Mouse (Mus musculus) olfactory bulb, adult 2 months (tissue): Measurements from ENCODE around the gene Arap1. TPM values are rescaled to one million over a fixed set of nuclear protein-coding genes. Genes with fewer than 3 reads are reported as not detected.

Experiments
- H3K27ac ChIP-seq: fragments of 200-500 bp; 2 replicates; pipeline ENCODE4 v1.5.1; 2012; ENCODE audit warnings: low read depth, low read length; ENCODE audit not compliant: insufficient read depth
- H3K4me1 ChIP-seq: fragments of 200-500 bp; 2 replicates; pipeline ENCODE4 v1.6.1; 2012; ENCODE audit warnings: low read length; ENCODE audit not compliant: control insufficient read depth, insufficient read depth
- H3K4me3 ChIP-seq: fragments of 200-500 bp; 2 replicates; pipeline ENCODE4 v1.5.1; 2012; ENCODE audit warnings: mild to moderate bottlenecking, low read depth, low read length, moderate library complexity; ENCODE audit not compliant: insufficient read depth
- CTCF ChIP-seq: fragments of 200-500 bp; IDR thresholded peaks from 2 replicates; pipeline ENCODE4 v1.5.1; 2012; ENCODE audit warnings: low read depth, mild to moderate bottlenecking, low read length, moderate library complexity; ENCODE audit not compliant: insufficient read depth
- POLR2A ChIP-seq: fragments of 200-500 bp; IDR thresholded peaks from 2 replicates; pipeline ENCODE4 v1.6.1; 2012; ENCODE audit warnings: mild to moderate bottlenecking, low read depth, low read length, moderate library complexity; ENCODE audit not compliant: insufficient read depth
- WGBS: fragments of 180-500 bp; shearing (Covaris S2); methylation state at CpG from one replicate; pipeline ENCODE4 v1.1.7; 2018; 5-methylcytosine and 5-hydroxymethylcytosine counted together
- polyA plus RNA-seq: library from polyadenylated mRNA; stranded (reverse); fragments of >200 nt; gene quantifications from 2 replicates; pipeline ENCODE4 v1.2.4, GENCODE M21; 2012; ENCODE audit warnings: low replicate concordance; ENCODE audit not compliant: missing spikeins, insufficient read depth, insufficient read length

The Arap1 gene
- polyA plus RNA-seq, 1 experiment, result not detected

- no peak for TF ChIP-seq POLR2A
- no peak for TF ChIP-seq CTCF
- Histone ChIP-seq H3K4me1 (peaks cover 23% of the 10 kb centered on the region), H3K4me3 (no peak overlapping the region), H3K27ac (no peak overlapping the region)
- WGBS, result 69% methylated on average over 4 of the region's 4 CpGs
Measured at GRCm38 (mm10) chr7:101352404-101352803, 4.5 kb downstream of the Arap1 start.

- Histone ChIP-seq H3K4me1 (peaks cover 10% of the 10 kb centered on the region), H3K27ac (no peak overlapping the region), H3K4me3 (no peak overlapping the region)
- TF ChIP-seq CTCF (no peak), POLR2A (no peak)
- 83% methylated on average over 5 of the region's 5 CpGs for WGBS
Measured at GRCm38 (mm10) chr7:101354423-101354822, 6.6 kb downstream of the Arap1 start.

GRCm38 (mm10) chr7:101355551-101356100, 7.8 kb downstream of the Arap1 start:
- WGBS, result 91% methylated on average over 6 of the region's 6 CpGs
- Histone ChIP-seq H3K27ac (no peak overlapping the region), H3K4me3 (no peak overlapping the region), H3K4me1 (peaks cover 10% of the 10 kb centered on the region)
- no peak for TF ChIP-seq POLR2A
- TF ChIP-seq CTCF, result no peak

GRCm38 (mm10) chr7:101356868-101357267, 9.0 kb downstream of the Arap1 start:
- no peak for TF ChIP-seq POLR2A
- TF ChIP-seq CTCF, result no peak
- WGBS, result 73% methylated on average over 3 of the region's 3 CpGs

GRCm38 (mm10) chr7:101360406-101360805, 12.5 kb downstream of the Arap1 start:
- TF ChIP-seq POLR2A, result no peak
- TF ChIP-seq CTCF, result no peak
- WGBS, result 89% methylated on average over 3 of the region's 3 CpGs
- no peak overlapping the region for H3K27ac ChIP-seq
- H3K4me3 ChIP-seq, result no peak overlapping the region
- H3K4me1 ChIP-seq, result peaks cover 12% of the 10 kb centered on the region

More at GRCm38 (mm10) chr7:101356868-101357267, 9.0 kb downstream of the Arap1 start:
- H3K27ac ChIP-seq, result no peak overlapping the region
- H3K4me3 ChIP-seq, result no peak overlapping the region
- H3K4me1 ChIP-seq, result peaks cover 10% of the 10 kb centered on the region

GRCm38 (mm10) chr7:101361021-101361420, 13.2 kb downstream of the Arap1 start:
- Histone ChIP-seq H3K4me3 (no peak overlapping the region), H3K4me1 (peaks cover 12% of the 10 kb centered on the region), H3K27ac (no peak overlapping the region)
- 70% methylated on average over 4 of the region's 4 CpGs for WGBS
- TF ChIP-seq CTCF, result no peak
- no peak for TF ChIP-seq POLR2A

- no peak overlapping the region for H3K27ac ChIP-seq
- WGBS, result 76% methylated on average over 4 of the region's 4 CpGs
- TF ChIP-seq POLR2A, result no peak
- TF ChIP-seq CTCF, result no peak
- H3K4me1 ChIP-seq, result peaks cover 8% of the 10 kb centered on the region
- no peak overlapping the region for H3K4me3 ChIP-seq
Measured at GRCm38 (mm10) chr7:101361767-101362166, 13.9 kb downstream of the Arap1 start.

GRCm38 (mm10) chr7:101362791-101363191, 14.9 kb downstream of the Arap1 start:
- 61% methylated on average over 5 of the region's 5 CpGs for WGBS
- H3K27ac ChIP-seq, result no peak overlapping the region
- TF ChIP-seq CTCF (no peak), POLR2A (no peak)
- H3K4me1 ChIP-seq, result peaks cover 8% of the 10 kb centered on the region
- no peak overlapping the region for H3K4me3 ChIP-seq

GRCm38 (mm10) chr7:101363914-101364313, 16.0 kb downstream of the Arap1 start:
- Histone ChIP-seq H3K4me1 (peaks cover 8% of the 10 kb centered on the region), H3K27ac (no peak overlapping the region), H3K4me3 (no peak overlapping the region)
- TF ChIP-seq POLR2A (no peak), CTCF (no peak)
- 81% methylated on average over 5 of the region's 5 CpGs for WGBS
